Mouse (Mus musculus) retina, adult 2 months (tissue): ENCODE results near the gene Adgre5.

Experiments used
- DNase-seq: peaks from one replicate; pipeline ENCODE4 v3.0.0-alpha.2; 2012; ENCODE audit warnings: low read depth, low spot score

Gene Adgre5

DNA sequence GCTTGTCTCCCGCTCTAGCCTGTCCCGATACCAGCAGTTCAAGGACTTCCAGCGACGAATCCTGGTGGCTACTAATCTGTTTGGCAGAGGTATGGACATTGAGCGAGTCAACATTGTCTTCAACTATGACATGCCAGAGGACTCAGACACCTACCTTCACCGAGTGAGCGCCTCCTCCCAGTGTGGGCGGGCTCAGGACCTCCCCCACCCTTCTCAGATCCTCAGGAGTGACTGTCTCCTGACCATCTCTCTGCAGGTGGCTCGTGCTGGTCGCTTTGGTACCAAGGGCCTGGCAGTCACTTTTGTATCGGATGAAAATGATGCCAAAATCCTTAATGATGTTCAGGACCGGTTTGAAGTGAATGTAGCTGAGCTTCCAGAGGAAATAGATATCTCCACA is 18.5 kb downstream of the Adgre5 start:
- DNase-seq = no peak

DNA sequence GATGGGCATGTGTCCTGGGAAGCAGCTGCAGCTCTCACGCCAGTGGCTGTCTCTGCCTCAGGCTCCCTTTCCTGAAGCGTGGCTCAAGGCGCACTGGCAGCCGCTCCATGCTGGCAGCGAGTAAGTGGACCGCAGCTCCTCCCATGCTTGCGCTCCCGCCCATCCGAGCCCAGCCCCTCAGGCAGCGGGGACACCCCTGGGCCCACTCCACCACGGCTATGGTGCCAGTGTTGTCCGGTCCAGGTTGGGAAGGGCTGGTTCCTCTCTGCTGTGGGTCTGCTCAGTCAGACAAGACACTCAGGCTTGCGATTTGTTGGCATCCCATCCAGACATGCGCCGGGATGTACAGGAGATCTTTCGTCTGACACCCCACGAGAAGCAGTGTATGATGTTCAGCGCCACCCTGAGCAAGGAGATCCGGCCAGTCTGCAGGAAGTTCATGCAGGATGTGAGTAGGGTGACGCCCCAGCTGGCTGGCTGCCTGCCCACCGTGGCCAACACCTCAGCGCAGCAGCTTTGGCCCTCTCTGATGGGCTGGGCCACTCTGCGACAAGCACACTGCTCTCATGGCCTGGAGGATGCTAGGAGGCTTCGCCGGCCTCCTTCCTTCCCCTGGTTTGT is 19.6 kb downstream of the Adgre5 start:
- DNase-seq = no peak

DNA sequence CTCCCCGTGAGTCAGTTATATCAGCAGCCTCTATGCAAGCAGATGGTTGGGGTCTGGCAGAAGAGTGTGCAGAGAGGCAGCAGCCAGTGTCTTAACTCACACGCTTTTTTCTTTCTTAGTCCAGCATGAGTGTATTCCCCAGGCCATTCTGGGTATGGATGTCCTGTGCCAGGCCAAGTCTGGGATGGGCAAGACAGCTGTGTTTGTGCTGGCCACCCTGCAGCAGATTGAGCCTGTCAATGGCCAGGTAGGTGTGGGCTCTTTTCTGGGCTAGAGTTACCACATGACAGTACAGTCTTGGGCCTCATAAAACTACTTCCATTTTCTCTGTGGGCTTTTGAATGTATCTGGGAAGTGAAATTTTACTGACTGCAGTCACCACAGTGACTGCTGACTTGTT is 21.4 kb downstream of the Adgre5 start:
- DNase-seq = no peak

DNA sequence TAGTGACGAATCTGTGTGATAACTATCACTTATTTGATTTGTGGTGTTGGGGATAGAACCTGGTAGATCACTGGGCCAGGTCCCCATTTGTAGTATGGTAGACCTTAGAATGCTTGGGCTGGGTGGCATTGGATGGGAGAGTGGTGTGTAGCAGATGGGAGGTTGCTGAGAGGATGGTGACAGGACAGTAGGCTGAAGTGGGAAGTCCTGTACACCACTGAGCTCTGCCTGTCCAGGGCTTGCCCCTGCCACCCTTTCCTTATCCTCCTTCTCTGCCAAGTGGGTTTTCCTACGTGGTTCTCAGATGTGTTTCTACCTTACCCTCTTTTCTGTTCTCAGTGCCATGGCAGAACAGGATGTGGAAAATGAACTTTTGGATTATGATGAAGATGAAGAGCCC is 22.1 kb downstream of the Adgre5 start:
- DNase-seq = no peak

DNA sequence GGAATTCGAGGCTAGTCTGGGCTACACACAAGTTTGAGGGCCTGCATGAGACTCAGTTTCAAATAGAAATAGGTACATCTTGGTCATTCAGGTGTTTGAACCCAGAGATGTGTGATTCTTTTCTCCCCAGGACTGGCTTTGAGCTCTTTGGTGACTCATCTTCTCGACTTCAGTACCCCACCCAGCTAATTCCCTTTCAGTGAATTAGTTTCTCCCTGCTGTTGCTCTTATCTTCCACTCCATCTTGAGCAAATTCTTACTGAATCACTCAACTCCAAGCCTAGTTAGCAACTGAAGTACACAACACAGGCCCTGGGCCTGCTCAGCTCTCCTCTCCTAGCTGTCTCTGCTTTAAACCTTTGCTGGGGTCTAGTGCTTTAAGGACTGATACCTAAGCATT is 24.6 kb downstream of the Adgre5 start:
- no peak for DNase-seq

DNA sequence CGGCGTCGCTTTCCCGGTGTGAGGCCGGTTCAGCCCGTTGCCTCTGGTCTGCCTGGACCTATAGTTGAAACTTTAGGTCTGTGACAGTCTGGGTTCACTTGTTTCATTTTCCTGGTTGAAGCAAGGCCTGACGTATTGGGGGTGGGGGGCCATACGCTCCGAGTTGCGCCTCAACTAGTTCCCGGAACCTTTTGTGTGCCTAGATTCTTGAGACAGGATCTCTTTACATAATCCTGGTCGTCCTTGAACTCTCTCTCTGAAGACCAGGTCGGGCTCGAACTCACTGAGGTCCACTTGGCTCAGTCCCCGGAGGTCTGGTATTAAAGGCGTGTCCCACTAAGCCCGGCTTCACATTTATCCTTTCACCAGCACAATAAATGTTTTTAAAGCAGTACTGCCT is 25.4 kb downstream of the Adgre5 start:
- no peak for DNase-seq

DNA sequence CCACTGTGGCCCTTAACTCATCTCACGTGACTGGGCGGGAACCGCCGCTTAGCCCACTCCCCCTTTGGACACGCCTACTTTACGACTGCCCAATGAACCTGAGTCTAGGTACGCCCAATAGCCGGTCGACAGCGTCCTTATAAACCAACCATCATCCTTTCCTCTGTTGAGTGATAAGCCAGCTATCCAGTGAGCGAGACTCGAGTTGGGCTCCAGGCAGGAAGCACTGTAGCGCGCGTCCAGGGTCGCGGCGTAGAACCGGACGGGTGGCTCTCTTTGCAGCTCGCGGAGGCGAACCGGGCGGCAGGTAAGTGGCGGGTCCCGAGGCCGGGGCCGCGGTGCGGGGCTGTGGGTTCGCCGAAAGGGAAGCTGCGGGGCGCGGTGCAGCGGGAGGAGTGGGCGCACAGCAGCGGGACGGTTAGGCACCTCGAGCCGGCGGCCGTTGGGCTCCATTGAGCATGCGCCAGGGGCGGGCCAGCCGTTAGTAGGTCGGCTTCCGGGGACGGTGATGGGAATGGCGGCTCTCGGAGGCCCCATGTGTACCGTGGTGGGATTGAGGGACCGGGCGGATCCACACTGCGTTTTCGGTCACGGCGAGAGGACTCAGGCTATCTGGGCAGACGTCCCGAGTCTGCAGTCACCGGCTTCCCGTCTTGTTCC is 26.0 kb downstream of the Adgre5 start, which contains the start of gene Ddx39:
Gene Ddx39 (plus strand): TSS at position 147 of the 660 bp plus-strand sequence.
- peak; percentile 95 for DNase-seq

DNA sequence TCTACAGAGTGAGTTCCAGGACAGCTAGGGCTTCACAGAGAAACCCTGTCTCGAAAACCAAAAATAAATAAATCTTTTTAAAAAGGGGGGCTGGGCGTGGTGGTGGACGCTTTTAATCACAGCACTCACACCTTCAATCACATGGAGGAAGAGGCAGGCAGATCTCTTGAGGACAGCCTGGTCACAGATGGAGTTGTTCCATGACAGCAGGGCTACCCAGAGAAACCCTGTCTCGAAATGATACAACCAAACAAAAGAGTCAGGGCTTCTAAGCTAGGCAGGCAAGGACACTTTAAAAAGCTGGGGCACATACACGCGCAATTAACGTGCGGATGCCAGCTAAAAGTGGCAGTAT is 26.5 kb downstream of the Adgre5 start:
- no peak for DNase-seq

DNA sequence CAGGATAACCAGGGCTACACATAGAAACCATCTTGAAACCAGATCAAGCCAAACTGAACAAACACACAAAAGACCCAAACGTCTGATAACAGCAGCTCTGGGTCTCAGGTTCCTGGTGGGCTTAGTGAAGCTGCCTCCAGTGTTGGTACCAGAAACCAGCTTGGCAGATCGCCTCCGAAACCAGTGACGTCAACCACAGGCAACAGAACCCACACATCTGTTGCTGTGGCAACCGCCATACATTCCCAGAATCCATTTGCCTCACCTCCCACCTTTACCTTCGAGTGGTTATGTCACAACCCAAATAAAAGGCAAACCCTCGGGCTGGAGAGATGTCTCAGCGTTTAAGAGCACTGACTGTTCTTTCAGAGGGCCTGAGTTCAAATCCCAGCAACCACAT is 33.6 kb downstream of the Adgre5 start:
- DNase-seq = no peak

DNA sequence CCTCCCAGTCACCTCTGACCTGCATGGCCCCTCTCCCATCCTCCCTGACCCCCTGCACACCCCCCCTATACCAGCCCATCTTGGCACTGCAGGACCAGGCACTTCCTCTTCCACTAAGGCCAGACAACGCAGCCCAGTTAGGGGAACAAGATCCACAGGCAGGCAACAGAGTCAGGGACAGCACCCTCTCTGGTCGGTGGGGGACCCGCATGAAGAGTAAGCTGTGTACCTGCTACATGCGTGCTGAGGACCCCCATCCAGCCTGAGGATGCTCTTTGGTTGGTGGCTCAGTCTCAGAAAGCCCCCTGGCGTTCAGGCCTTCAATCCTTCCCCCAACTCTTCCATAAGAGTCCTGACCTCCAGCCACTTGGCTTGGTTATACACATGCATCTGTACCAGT is 34.7 kb downstream of the Adgre5 start:
- DNase-seq = no peak

DNA sequence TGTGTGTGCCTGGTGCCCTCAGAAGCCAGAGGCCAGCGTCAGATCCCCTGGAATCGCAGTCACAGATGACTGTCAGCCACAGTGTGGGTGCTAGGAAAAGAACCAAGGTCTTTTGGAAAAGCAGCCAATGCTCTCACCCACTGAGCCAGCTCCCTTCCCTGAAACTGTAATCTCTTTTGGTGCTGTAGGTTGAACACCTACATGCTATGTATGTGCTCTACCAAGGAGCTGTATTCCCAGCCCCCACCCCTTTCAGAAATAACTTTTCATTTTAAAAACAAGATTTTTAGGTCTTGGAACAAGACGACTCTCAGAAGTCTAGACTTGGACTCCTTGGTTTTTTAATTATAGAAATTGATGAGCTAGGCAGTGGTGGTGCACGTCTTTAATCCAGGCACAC is 37.7 kb downstream of the Adgre5 start:
- no peak for DNase-seq

DNA sequence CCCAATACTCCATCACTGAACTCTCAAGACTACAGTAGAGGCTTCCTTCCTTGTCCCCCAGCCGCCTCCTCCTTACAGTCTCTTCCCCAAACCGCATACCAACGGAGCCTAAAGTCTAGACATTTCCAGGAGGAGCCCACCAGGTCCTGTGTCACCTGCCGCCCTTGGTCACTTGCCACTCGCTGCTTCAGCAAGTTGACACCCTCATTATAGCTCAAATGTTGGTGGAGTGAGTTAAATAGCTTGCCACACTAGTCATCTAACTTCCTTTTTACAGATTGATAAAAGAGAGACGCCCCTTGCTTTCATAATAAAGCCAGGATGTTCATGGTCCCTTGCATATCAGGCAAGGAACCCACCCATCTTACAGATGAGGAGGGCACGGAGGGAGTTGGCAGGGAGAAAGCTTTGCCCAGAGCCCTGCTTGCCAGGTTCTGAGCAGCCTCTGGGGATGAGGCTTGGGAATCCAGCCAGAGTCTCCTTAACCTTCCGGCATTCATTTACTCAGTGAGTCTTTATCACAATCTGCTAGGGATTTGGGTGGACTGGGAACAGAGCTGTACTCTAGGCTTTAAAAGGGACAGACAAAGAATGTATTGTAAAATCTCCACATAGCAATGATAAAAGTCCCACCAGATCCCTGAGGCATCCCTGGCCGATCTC is 40.6 kb downstream of the Adgre5 start:
- no peak for DNase-seq

DNA sequence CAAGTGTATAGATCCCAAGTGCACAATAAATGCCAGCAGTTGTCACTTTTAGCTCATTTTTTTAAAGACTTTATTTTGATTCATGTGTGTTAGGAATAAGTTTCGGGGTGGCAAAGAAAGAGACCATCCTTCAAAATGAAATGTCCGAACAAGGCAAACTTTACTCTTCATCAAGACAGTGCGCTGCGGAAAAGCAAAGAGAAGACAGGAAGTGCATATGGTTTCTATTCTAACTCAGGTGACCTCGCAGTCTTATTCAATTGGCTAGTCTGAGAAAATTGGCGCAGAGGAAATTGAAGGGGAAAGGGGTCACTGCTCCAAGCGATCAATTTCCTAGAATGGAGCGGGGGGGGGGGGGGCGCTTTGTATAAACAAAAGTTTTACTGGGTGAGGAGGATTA is 41.6 kb downstream of the Adgre5 start:
- no peak for DNase-seq

DNA sequence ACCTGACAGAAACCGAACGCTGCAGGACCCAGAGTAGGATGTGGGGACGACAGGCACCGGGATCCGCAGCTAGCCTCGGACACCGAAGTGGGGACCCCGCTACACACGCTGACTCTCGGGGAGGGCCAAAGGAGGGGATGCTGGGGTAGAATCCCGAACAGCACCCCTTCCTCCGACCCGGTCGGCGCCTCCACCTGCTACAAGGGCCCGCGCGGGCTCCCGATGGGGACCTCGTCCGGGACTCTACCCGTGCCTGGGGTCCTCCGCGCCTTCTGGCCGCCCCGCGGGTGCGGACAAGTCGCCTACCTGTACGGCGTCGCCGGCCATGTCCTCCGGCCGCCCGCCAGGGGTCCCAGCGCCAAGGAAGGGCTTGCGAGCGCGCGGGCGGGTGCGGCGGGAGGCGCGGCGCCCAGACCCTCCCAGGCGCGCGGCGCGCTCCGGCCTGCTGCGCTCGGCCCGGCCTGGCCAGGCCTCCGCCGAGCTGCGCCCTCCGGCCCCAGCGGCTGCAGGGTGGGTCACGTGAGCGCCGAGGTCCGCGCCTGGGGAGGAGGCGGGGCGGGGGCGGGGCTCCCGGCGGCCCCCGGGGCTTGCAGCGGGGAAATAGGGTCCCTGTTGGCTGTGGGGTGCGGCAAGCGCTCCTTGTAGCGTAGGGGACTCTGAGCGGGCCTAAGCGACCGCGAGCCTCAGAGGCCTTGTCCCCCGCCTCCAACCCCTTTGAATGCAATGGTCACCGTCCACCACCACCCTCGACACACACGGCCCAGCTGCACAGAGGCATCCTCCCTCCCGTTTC is 42.3 kb downstream of the Adgre5 start, which contains the start of gene Pkn1:
Gene Pkn1 (minus strand): TSS at position 519 of the 793 bp plus-strand sequence.
- peak; percentile 59 for DNase-seq

DNA sequence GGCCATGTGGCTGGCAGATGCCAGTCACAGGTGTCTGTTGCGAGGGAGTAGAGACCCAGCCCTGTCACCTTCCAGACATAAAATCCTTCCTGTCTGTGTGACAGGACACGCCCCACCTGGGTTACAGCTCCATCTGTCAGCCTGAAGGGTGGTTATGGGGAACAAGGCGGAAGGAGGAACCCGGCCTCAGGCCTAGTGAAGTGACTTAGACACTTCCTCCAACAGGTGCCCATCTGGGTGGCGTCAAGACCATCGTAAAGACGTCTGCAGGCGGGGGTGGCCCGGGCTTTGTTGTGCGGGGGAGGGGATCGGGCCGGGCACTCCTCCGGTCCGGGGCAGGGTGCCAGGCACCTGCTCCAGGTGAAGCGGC is 42.9 kb downstream of the Adgre5 start:
- DNase-seq = no peak

DNA sequence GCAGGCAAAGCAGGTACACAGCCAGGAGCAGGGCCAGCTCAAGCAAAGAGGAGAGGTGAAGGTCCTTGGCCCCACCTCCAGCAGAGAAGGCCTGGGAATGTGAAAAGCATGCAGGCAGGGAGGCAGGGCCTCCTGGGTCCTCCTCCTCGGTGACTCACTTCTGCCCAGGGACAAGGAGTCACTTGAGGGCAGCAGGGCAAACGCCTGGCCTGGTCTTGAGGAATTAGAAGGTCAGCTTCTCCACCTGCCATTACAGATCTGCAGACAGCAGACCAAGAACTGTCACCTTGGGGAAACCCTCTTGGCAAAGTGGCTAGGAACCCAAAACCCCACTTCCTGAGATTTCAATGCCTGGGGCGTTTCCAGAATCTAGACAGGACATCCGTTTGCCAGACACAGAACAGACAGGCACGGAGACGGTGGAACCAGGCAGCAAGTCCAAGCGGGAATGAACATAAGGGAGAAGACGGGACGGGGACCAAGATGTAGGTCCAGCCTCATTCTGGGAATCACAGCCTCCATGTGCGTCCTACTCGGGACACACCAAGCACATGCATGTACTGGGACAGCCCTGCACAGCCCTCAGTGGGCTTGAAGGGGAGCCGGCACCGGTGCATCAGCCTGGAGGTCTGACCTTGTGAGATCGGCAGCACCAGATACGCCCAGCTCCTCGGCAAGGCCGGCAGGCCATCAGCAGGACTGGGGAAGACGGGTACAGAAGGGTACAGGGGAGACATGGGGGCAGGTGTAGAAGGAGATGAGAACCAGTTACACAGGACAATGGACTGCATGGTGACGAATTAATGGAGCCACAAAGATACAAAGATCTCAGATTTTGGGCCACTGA is 43.5 kb downstream of the Adgre5 start:
- DNase-seq = no peak

DNA sequence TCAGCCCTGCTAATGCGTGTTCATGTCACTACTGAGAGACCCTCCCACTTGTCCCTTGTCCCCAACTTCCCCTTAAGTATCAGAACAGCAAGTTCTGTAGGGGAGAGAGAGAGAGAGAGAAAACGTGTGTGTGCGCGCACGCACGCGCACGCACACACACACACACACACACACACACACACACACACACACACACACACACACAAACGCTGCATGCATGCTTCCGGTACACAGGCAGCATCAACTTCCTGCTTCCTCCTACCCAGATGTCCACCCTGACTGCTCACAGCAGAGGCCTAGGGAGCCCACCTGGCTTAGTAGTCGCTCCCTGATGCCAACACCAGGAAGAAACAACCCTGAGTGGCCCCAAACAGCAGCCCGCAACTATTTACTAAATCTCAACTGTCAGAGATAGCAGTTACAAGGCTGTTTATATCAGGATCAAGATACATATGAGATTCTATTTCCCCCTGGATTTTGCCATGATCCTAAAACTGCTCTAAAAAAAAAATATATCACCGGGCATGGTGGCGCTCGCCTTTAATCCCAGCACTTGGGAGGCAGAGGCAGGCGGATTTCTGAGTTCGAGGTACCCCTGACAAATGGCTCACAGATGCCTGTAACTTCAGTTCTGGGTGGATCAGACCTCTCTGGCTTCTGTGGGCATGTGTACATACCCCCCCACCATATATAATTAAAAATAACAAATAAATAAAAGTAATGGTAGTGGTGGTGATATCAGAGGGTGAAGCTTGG is 45.6 kb downstream of the Adgre5 start:
- DNase-seq = no peak

DNA sequence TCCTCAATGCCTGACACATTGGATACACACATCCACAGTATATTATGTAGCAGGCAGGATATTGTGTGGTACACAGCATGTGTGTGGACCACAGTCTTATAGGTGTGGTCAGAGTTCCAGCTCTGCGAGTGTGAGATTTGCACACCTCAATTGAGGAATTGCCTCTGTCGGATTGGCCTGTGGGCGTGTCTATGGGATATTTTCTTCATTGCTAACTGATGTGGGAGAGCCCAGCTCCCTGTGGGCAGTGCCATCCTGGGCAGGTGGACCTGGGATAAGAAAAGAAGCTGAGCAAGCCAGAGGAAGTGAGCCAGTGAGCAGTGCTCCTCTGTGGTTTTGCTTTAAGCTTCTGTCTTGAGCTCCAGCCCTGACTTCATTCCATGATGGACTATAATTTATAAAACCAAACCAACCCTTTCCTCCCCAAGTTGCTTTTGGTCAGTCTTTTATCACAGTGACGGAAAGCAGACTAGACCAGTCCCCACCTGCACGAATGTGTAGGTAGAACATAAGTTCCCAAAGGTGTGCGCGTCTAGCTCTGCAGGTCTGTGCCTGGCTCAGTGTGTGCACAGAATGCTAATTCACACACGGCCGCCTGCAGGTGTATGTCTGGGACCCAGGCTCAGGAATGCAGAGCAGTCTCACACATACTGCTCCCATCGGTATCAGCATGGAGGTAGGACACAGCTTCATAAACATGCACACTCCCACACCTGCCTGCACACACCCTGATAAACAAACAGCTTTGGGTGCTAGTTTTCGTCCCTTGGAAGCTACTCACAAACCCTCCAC is 46.6 kb downstream of the Adgre5 start:
- no peak for DNase-seq

DNA sequence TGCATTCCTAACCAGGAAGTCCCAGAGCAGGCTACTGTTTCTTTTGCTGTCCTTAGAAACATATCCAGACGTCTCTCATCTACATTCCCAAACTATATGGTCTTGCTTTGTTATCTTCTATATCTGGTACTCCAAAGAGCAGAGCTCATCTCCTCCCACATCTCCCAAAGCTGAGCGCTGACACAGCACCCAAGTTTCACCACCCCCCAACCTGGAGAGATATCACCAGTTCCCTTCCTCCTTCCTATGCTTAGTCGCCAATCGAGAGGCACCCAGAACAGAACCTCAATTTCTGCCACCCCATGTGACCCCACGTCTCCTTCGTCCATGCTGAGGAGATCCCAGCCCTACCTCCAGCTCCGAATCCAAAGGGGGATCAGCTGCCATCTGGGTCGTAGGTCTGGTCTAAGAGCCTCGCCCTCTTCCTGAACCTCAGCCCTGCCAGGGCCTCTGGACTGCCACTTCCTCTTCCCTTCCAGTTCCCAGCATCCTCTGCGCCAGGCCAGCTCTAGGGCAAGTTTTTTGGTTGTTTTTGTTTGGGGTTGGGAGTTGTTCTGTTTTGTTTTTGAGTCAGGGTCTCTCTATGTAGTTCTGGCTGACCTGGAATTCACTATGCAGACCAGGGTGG is 47.4 kb downstream of the Adgre5 start:
- DNase-seq = no peak
